Mouse (Mus musculus): ENCODE measurements around the gene Trpv2. TPM values are rescaled to one million over a fixed set of nuclear protein-coding genes. Genes with fewer than 3 reads are reported as not detected.
A peak's percentile ranks its signal among the peaks of the same experiment; 100 is the strongest.

The Trpv2 gene
- polyA plus RNA-seq, 1 experiment from 2014 or later = 4.1 TPM

- Histone ChIP-seq H3K27me3 (ENCODE audit: control insufficient read depth, insufficient read depth, low read length) (no peaks in the 10 kb centered on the region), H3K36me3 (ENCODE audit: control insufficient read depth, insufficient read depth, low read length) (no peaks in the 10 kb centered on the region), H3K4me2 (no peak overlapping the region), H3K4me3 (ENCODE audit: low read depth, low read length) (no peak overlapping the region), H3K27ac (ENCODE audit: low read depth, low read length) (no peak overlapping the region), H3K4me1 (ENCODE audit: control insufficient read depth, insufficient read depth, low read length) (peaks cover 6% of the 10 kb centered on the region; the same call in 1 of the 2 replicates), H3K9ac (ENCODE audit: low read depth, low read length) (no peak overlapping the region), H3K9me3 (replicated peaks; ENCODE audit: control insufficient read depth, low read length) (no peaks in the 10 kb centered on the region)
- no peak for ATAC-seq (replicated peaks; ENCODE audit: insufficient number of reproducible peaks, low FRiP score, low TSS enrichment)
- 83% methylated on average over 5 of the region's 5 CpGs for WGBS (ENCODE audit: insufficient replicate concordance)
These were observed 12.7 kb downstream of the Trpv2 start for GRCm38 (mm10) chr11:62587034-62587433.

DNA sequence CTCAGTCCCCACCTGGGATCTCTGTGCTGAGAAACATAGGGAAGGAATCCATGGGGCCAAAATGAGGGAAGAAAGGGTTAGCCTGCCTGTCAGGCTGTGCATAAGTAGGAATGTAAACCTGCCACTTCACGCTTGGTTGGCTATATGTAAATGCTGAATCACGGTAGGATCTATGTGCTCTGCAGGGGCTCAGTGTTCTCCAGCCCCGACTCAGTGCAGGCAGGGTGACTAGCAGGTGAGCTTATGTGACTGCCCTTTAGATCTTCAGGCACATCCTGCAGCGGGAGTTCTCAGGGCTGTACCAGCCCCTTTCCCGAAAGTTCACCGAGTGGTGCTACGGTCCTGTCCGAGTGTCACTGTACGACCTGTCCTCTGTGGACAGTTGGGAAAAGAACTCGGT lies 15.1 kb downstream of the Trpv2 start:
- no peak overlapping the region for H3K27ac ChIP-seq (ENCODE audit: low read depth, low read length)
- H3K27me3 ChIP-seq (ENCODE audit: control insufficient read depth, insufficient read depth, low read length) = no peaks in the 10 kb centered on the region
- no peaks in the 10 kb centered on the region for H3K36me3 ChIP-seq (ENCODE audit: control insufficient read depth, insufficient read depth, low read length)
- H3K9me3 ChIP-seq (replicated peaks; ENCODE audit: control insufficient read depth, low read length) = no peaks in the 10 kb centered on the region
- no peak overlapping the region for H3K4me3 ChIP-seq (ENCODE audit: low read depth, low read length)
- no peak for ATAC-seq (replicated peaks; ENCODE audit: insufficient number of reproducible peaks, low FRiP score, low TSS enrichment)
- peaks cover 7% of the 10 kb centered on the region; the same call in 1 of the 2 replicates for H3K4me1 ChIP-seq (ENCODE audit: control insufficient read depth, insufficient read depth, low read length)
- no peak overlapping the region for H3K9ac ChIP-seq (ENCODE audit: low read depth, low read length)
- WGBS (ENCODE audit: insufficient replicate concordance) = 78% methylated on average over 10 of the region's 10 CpGs
- H3K4me2 ChIP-seq = no peak overlapping the region

DNA sequence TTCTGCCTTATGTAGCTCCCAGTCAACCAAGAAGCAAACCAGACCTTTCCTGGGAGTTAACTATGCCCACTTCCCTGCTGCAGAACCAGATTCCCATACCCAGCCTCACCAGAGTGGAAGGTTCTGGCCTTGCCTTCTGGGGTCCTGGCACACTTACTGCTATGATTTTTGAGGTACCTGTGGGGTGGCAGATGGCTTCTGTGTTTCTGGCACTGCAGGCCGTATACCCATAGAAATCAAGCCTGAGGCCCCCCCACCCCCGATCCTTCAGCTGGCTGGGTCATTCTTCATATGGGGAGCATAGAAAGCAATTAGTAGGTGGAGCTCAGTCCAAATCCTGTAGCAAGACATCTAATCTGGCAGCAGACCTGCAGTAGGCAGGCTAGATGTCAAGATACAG lies 16.7 kb downstream of the Trpv2 start:
- no peaks in the 10 kb centered on the region for H3K36me3 ChIP-seq (ENCODE audit: control insufficient read depth, insufficient read depth, low read length)
- H3K27ac ChIP-seq (ENCODE audit: low read depth, low read length) = no peak overlapping the region
- H3K27me3 ChIP-seq (ENCODE audit: control insufficient read depth, insufficient read depth, low read length) = no peaks in the 10 kb centered on the region
- H3K4me2 ChIP-seq = no peak overlapping the region
- no peak overlapping the region for H3K4me3 ChIP-seq (ENCODE audit: low read depth, low read length)
- no peak overlapping the region for H3K9ac ChIP-seq (ENCODE audit: low read depth, low read length)
- no peak for ATAC-seq (replicated peaks; ENCODE audit: insufficient number of reproducible peaks, low FRiP score, low TSS enrichment)
- H3K9me3 ChIP-seq (replicated peaks; ENCODE audit: control insufficient read depth, low read length) = no peaks in the 10 kb centered on the region
- 79% methylated on average over 2 of the region's 2 CpGs for WGBS (ENCODE audit: insufficient replicate concordance)
- H3K4me1 ChIP-seq (ENCODE audit: control insufficient read depth, insufficient read depth, low read length) = peaks cover 7% of the 10 kb centered on the region; the same call in 1 of the 2 replicates

DNA sequence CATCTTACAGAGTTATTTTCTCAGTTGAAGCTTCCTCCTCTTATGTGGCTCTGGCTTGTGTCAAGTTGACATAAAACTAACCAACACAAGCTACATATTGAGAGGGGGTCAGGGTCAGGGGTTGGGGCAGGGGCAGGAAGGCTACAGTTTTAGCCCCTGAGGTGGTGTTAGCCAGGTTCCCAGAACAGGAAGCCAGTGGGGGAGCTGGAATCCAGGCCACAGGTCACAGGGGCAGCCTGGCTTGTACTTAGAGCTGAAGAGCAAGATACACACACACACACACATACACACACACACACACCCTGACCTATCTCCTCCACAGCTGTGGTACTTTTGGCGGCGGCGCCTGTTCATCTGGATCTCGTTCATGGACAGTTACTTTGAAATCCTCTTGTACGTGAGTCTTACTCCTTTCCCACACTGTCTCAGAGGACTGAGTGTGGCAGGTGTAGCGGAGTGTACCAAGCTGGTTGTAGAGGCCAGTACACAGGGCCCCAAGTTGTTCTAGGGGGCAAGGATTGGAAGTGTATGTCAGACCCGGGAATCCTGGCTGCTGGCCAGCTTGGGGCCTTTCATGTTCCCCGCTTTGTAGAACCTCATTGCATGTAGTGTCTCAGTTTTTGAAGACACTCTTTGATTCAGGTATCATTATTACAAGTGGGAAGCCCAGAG lies 17.8 kb downstream of the Trpv2 start:
- H3K36me3 ChIP-seq (ENCODE audit: control insufficient read depth, insufficient read depth, low read length) = no peaks in the 10 kb centered on the region
- peak; percentile 29; the same call in 1 of the 2 replicates for ATAC-seq (replicated peaks; ENCODE audit: insufficient number of reproducible peaks, low FRiP score, low TSS enrichment)
- H3K4me2 ChIP-seq = no peak overlapping the region
- peaks cover 7% of the 10 kb centered on the region; the same call in 1 of the 2 replicates for H3K4me1 ChIP-seq (ENCODE audit: control insufficient read depth, insufficient read depth, low read length)
- no peak overlapping the region for H3K27ac ChIP-seq (ENCODE audit: low read depth, low read length)
- WGBS (ENCODE audit: insufficient replicate concordance) = 49% methylated on average over 8 of the region's 8 CpGs
- no peaks in the 10 kb centered on the region for H3K9me3 ChIP-seq (replicated peaks; ENCODE audit: control insufficient read depth, low read length)
- no peak overlapping the region for H3K4me3 ChIP-seq (ENCODE audit: low read depth, low read length)
- H3K9ac ChIP-seq (ENCODE audit: low read depth, low read length) = no peak overlapping the region
- no peaks in the 10 kb centered on the region for H3K27me3 ChIP-seq (ENCODE audit: control insufficient read depth, insufficient read depth, low read length)

GRCm38 (mm10) chr11:62598571-62598970 lies 24.3 kb downstream of the Trpv2 start:
- no peak overlapping the region for H3K4me2 ChIP-seq
- H3K27me3 ChIP-seq (ENCODE audit: control insufficient read depth, insufficient read depth, low read length) = no peaks in the 10 kb centered on the region
- H3K4me3 ChIP-seq (ENCODE audit: low read depth, low read length) = no peak overlapping the region
- no peak overlapping the region for H3K27ac ChIP-seq (ENCODE audit: low read depth, low read length)
- WGBS (ENCODE audit: insufficient replicate concordance) = 65% methylated on average over 4 of the region's 4 CpGs
- peaks cover 3% of the 10 kb centered on the region; the same call in 1 of the 2 replicates for H3K4me1 ChIP-seq (ENCODE audit: control insufficient read depth, insufficient read depth, low read length)
- H3K9ac ChIP-seq (ENCODE audit: low read depth, low read length) = no peak overlapping the region
- no peaks in the 10 kb centered on the region for H3K36me3 ChIP-seq (ENCODE audit: control insufficient read depth, insufficient read depth, low read length)
- no peaks in the 10 kb centered on the region for H3K9me3 ChIP-seq (replicated peaks; ENCODE audit: control insufficient read depth, low read length)
- ATAC-seq (replicated peaks; ENCODE audit: insufficient number of reproducible peaks, low FRiP score, low TSS enrichment) = no peak

- Histone ChIP-seq H3K4me1 (ENCODE audit: control insufficient read depth, insufficient read depth, low read length) (peaks cover 17% of the 10 kb centered on the region), H3K9ac (ENCODE audit: low read depth, low read length) (peak overlapping the region; percentile 99), H3K27me3 (ENCODE audit: control insufficient read depth, insufficient read depth, low read length) (no peaks in the 10 kb centered on the region), H3K36me3 (ENCODE audit: control insufficient read depth, insufficient read depth, low read length) (peaks cover 14% of the 10 kb centered on the region), H3K27ac (ENCODE audit: low read depth, low read length) (peak overlapping the region; percentile 95), H3K4me2 (peak overlapping the region; percentile 86), H3K9me3 (replicated peaks; ENCODE audit: control insufficient read depth, low read length) (no peaks in the 10 kb centered on the region), H3K4me3 (ENCODE audit: low read depth, low read length) (peak overlapping the region; percentile 82)
- 12% methylated on average over 17 of the region's 17 CpGs for WGBS (ENCODE audit: insufficient replicate concordance)
- ATAC-seq (replicated peaks; ENCODE audit: insufficient number of reproducible peaks, low FRiP score, low TSS enrichment) = no peak
These were observed 27.7 kb downstream of the Trpv2 start for GRCm38 (mm10) chr11:62601732-62602618.

DNA sequence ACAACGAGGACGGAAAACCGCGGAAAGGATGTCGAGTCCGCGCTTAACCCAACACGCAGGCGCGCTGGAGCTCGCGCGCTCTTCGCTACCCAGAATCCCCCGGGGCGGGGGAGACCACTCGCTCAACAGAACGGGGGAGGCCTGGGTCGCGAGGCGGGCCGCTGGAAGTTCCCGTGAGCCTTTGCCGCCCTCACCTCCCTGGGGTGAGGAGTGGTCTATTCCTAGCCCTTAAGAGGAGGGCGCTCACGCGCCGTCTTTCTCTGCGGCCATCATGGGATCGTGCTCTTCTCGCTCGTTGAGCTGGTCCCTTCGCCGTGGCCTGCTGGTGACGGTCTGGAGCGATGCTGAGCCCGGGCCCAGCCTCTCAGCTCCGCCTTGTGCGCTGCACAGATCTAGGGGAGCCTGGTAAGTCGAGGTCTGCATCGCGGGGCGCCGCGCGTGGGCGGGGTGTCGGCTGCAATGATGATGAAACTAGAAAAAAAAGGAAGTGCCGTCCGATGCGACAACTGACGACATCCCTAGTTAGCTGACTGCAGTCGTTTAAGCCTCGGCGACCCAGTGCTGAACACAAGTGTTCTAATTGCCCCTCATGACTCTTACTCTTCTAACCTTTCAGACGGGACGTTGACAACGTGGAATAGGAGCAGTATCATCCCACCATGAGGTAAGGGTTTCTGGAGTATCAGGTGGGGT lies 28.5 kb downstream of the Trpv2 start:
- H3K9ac ChIP-seq (ENCODE audit: low read depth, low read length) = peak overlapping the region; percentile 99
- peak overlapping the region; percentile 82 for H3K4me3 ChIP-seq (ENCODE audit: low read depth, low read length)
- ATAC-seq (replicated peaks; ENCODE audit: insufficient number of reproducible peaks, low FRiP score, low TSS enrichment) = peak; percentile 89
- H3K9me3 ChIP-seq (replicated peaks; ENCODE audit: control insufficient read depth, low read length) = no peaks in the 10 kb centered on the region
- H3K27ac ChIP-seq (ENCODE audit: low read depth, low read length) = peak overlapping the region; percentile 95
- H3K4me1 ChIP-seq (ENCODE audit: control insufficient read depth, insufficient read depth, low read length) = peaks cover 17% of the 10 kb centered on the region
- H3K36me3 ChIP-seq (ENCODE audit: control insufficient read depth, insufficient read depth, low read length) = peaks cover 16% of the 10 kb centered on the region
- peak overlapping the region; percentile 86 for H3K4me2 ChIP-seq
- WGBS (ENCODE audit: insufficient replicate concordance) = under 1% methylated on average over 58 of the region's 58 CpGs
- no peaks in the 10 kb centered on the region for H3K27me3 ChIP-seq (ENCODE audit: control insufficient read depth, insufficient read depth, low read length)

DNA sequence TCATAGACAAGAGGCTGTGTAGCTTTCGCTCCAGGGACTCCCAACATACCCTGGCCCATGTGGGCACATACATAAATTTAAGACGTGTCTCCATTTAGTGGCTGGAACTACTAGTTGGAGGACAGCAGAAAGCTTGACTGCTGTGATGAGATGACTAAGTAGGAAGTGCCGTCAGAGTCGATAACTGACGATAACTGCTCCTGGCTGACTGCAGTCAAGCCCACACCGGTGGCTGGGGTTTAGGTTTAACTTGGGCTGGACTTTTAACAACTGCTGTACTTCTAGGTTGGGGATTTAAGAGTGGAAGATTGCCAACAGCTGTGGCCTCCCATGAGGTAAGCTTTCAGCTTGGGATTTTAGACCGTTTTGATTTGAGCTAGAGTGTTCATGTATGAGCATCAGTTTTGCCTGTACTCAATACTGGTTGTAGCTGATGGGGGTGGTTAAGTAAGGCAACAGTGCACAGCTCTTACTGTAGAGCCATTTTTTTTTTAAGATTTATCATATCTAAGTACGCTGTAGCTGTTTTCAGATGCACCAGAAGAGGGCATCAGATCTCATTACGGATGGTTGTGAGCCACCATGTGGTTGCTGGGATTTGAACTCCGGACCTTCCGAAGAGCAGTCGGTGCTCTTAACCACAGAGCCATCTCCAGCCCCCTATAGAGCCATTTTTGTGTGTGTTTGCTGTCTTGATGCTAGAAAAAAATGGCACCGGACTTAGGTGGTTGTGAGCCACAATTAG lies 29.2 kb downstream of the Trpv2 start:
- peaks cover 17% of the 10 kb centered on the region for H3K36me3 ChIP-seq (ENCODE audit: control insufficient read depth, insufficient read depth, low read length)
- ATAC-seq (replicated peaks; ENCODE audit: insufficient number of reproducible peaks, low FRiP score, low TSS enrichment) = no peak

More for the DNA sequence above, 29.2 kb downstream of the Trpv2 start:
- Histone ChIP-seq H3K4me2 (peak overlapping the region; percentile 86), H3K4me3 (ENCODE audit: low read depth, low read length) (peak overlapping the region; percentile 82), H3K4me1 (ENCODE audit: control insufficient read depth, insufficient read depth, low read length) (peaks cover 14% of the 10 kb centered on the region), H3K27me3 (ENCODE audit: control insufficient read depth, insufficient read depth, low read length) (no peaks in the 10 kb centered on the region), H3K9me3 (replicated peaks; ENCODE audit: control insufficient read depth, low read length) (no peaks in the 10 kb centered on the region), H3K9ac (ENCODE audit: low read depth, low read length) (peak overlapping the region; percentile 99), H3K27ac (ENCODE audit: low read depth, low read length) (peak overlapping the region; percentile 95)
- whole genome bisulfite sequencing (ENCODE audit: insufficient replicate concordance) = under 1% methylated on average over 13 of the region's 13 CpGs
